Mouse (Mus musculus): Measurements from ENCODE around the gene Gpatch8. TPM values are rescaled to one million over a fixed set of nuclear protein-coding genes. Genes with fewer than 3 reads are reported as not detected.

Gene Gpatch8
- polyA plus RNA-seq, 1 experiment = 16.7 TPM

DNA sequence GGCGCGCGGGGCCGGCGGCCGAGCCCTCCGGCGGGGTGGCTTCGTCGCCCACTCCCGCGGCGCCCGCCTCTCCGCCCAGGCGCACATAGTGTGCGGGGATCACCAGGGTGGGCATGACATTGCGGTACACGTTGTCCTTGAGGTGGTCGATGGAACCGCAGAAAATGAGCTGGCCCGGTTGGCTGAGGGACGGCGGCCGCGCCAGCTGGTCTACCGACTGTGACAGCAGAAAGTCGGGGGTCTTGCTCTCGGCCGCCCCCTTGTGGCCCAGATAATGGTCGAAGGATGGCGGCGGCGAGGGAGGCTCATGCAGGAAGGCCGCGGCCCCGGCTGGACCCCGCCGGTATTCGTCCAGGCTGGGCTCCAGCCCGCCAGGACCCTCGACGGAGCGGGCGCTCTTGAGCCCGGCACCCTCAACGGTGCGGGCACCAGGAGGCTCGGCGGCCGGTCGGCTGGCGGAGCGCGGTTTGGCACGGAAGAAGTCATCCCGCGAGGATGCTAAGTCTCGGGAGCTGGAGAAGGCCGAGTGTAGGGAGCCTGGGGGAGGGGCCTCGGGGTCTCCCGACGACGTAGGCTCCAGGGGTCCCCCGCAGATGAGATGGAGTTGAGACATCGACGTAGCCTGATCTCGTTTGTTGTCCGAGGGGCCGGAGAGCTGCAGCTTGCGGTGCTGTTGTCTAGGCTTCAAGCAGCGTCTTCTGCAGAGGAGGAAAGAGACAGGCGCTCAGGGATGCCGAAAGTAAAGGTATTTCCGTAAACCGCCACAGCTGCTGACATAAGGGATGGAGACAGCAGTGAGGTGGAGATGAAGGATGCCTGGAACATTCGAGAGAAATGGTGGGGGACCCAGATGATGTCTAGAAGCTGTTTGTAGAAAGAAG is 117.7 kb downstream of the Gpatch8 start:
- TF ChIP-seq CTCF (IDR thresholded peaks at IDR 0.05; ENCODE audit: control insufficient read depth, insufficient read depth, insufficient replicate concordance, low read depth, low read length) = peak; percentile 81
- no peak for TF ChIP-seq POLR2A (IDR thresholded peaks at IDR 0.05; ENCODE audit: control insufficient read depth, low read depth, low read length)
- Histone ChIP-seq H3K27ac (ENCODE audit: control insufficient read depth, insufficient read depth, low read depth, low read length) (no peak overlapping the region), H3K4me3 (ENCODE audit: control insufficient read depth, low read depth, low read length) (peak overlapping the region; percentile 85), H3K27me3 (ENCODE audit: control insufficient read depth, insufficient read depth, low read length) (no peaks in the 10 kb centered on the region), H3K36me3 (ENCODE audit: control insufficient read depth, insufficient read depth, low read length) (no peaks in the 10 kb centered on the region), H3K4me1 (ENCODE audit: control insufficient read depth, insufficient read depth, low read length) (peaks cover 16% of the 10 kb centered on the region)

GRCm38 (mm10) chr11:102437120-102438061 is 118.8 kb downstream of the Gpatch8 start:
- Histone ChIP-seq H3K27ac (ENCODE audit: control insufficient read depth, insufficient read depth, low read depth, low read length) (no peak overlapping the region), H3K36me3 (ENCODE audit: control insufficient read depth, insufficient read depth, low read length) (no peaks in the 10 kb centered on the region), H3K27me3 (ENCODE audit: control insufficient read depth, insufficient read depth, low read length) (no peaks in the 10 kb centered on the region), H3K4me1 (ENCODE audit: control insufficient read depth, insufficient read depth, low read length) (peaks cover 16% of the 10 kb centered on the region), H3K4me3 (ENCODE audit: control insufficient read depth, low read depth, low read length) (peak overlapping the region; percentile 85)
- TF ChIP-seq CTCF (IDR thresholded peaks at IDR 0.05; ENCODE audit: control insufficient read depth, insufficient read depth, insufficient replicate concordance, low read depth, low read length) (no peak), POLR2A (IDR thresholded peaks at IDR 0.05; ENCODE audit: control insufficient read depth, low read depth, low read length) (no peak)

DNA sequence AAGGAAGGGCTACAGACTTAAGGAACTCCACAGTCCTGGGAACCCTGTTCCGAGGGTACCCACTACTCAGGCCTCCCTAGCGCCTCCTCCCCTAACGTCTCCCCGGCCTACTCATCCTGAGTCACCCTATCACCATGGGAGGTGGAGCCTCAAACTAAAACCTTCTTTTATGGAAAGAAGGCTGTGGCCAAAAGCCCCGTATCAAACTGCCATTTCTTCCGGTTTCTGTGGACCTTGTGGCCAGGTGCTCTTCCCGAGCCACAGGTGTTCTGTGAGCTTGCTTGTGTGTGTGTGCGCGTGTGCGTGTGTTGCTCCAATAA is 119.8 kb downstream of the Gpatch8 start:
- no peaks in the 10 kb centered on the region for H3K36me3 ChIP-seq (ENCODE audit: control insufficient read depth, insufficient read depth, low read length)
- TF ChIP-seq CTCF (IDR thresholded peaks at IDR 0.05; ENCODE audit: control insufficient read depth, insufficient read depth, insufficient replicate concordance, low read depth, low read length) (no peak), POLR2A (IDR thresholded peaks at IDR 0.05; ENCODE audit: control insufficient read depth, low read depth, low read length) (no peak)
- H3K4me1 ChIP-seq (ENCODE audit: control insufficient read depth, insufficient read depth, low read length) = peaks cover 16% of the 10 kb centered on the region
- H3K4me3 ChIP-seq (ENCODE audit: control insufficient read depth, low read depth, low read length) = no peak overlapping the region
- H3K27ac ChIP-seq (ENCODE audit: control insufficient read depth, insufficient read depth, low read depth, low read length) = no peak overlapping the region
- H3K27me3 ChIP-seq (ENCODE audit: control insufficient read depth, insufficient read depth, low read length) = no peaks in the 10 kb centered on the region

DNA sequence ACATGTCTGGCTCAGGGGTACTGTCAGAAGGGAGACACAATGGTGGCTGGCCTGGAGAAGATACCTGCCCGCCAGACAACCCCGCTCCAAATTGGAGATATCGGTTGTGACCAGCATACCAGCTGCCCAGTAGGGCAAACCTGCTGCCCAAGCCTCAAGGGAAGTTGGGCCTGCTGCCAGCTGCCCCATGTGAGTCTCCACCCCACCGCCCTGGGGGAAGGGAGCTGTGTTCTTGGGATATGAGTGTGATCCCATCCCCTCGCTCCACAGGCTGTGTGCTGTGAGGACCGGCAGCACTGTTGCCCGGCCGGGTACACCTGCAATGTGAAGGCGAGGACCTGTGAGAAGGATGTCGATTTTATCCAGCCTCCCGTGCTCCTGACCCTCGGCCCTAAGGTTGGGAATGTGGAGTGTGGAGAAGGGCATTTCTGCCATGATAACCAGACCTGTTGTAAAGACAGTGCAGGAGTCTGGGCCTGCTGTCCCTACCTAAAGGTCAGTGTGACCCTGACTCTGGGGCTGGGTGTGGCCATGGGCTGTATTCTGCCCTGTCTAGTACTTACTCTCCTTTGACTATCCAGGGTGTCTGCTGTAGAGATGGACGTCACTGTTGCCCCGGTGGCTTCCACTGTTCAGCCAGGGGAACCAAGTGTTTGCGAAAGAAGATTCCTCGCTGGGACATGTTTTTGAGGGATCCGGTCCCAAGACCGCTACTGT is 120.3 kb downstream of the Gpatch8 start:
- H3K27ac ChIP-seq (ENCODE audit: control insufficient read depth, insufficient read depth, low read depth, low read length) = no peak overlapping the region
- TF ChIP-seq POLR2A (IDR thresholded peaks at IDR 0.05; ENCODE audit: control insufficient read depth, low read depth, low read length) (no peak), CTCF (IDR thresholded peaks at IDR 0.05; ENCODE audit: control insufficient read depth, insufficient read depth, insufficient replicate concordance, low read depth, low read length) (no peak)
- H3K27me3 ChIP-seq (ENCODE audit: control insufficient read depth, insufficient read depth, low read length) = no peaks in the 10 kb centered on the region
- H3K4me1 ChIP-seq (ENCODE audit: control insufficient read depth, insufficient read depth, low read length) = peaks cover 16% of the 10 kb centered on the region
- H3K4me3 ChIP-seq (ENCODE audit: control insufficient read depth, low read depth, low read length) = no peak overlapping the region
- H3K36me3 ChIP-seq (ENCODE audit: control insufficient read depth, insufficient read depth, low read length) = no peaks in the 10 kb centered on the region

DNA sequence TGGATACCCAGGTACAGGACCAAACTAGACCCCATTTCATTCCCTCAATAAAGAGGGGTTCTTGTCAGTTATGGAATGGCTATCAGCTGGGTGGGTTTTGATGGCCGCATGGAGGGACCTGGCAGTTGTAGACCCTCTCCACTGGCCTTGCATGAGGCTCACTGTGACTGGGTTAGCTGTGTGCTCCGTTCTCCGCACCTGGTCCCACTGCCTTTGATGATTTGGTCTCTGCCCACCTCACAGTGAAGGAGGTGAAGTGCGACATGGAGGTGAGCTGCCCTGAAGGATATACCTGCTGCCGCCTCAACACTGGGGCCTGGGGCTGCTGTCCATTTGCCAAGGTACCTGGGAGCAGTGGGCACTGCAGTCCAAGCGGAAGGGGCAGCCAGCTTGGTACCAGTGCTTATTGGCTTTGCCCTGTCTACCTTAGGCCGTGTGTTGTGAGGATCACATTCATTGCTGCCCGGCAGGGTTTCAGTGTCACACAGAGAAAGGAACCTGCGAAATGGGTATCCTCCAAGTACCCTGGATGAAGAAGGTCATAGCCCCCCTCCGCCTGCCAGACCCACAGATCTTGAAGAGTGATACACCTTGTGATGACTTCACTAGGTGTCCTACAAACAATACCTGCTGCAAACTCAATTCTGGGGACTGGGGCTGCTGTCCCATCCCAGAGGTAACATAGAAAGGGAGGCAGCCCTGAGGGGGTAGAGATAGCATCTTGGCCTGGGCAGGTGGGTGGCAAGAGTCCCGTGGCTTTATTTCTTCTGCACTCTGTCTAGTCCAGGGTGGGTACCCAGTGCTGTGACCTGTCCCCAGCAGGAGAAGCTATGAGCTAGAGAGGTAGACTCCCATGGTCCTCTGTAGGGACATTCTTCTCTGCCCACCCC is 121.1 kb downstream of the Gpatch8 start:
- Histone ChIP-seq H3K4me3 (ENCODE audit: control insufficient read depth, low read depth, low read length) (no peak overlapping the region), H3K36me3 (ENCODE audit: control insufficient read depth, insufficient read depth, low read length) (no peaks in the 10 kb centered on the region), H3K4me1 (ENCODE audit: control insufficient read depth, insufficient read depth, low read length) (peaks cover 20% of the 10 kb centered on the region)

DNA sequence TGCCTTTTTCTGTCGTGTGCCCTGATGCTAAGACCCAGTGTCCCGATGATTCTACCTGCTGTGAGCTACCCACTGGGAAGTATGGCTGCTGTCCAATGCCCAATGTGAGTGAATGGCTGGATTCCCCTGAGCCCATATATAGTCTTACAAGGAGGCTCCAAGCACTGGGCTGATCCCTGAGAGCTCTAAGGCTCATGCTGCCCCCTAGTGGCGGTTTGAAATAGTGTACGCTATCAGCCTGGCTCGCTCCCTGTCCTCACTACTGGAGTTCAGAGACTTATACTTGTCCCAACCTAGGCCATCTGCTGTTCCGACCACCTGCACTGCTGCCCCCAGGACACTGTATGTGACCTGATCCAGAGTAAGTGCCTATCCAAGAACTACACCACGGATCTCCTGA is 121.8 kb downstream of the Gpatch8 start:
- Histone ChIP-seq H3K36me3 (ENCODE audit: control insufficient read depth, insufficient read depth, low read length) (no peaks in the 10 kb centered on the region), H3K27ac (ENCODE audit: control insufficient read depth, insufficient read depth, low read depth, low read length) (no peak overlapping the region), H3K4me1 (ENCODE audit: control insufficient read depth, insufficient read depth, low read length) (peaks cover 22% of the 10 kb centered on the region), H3K4me3 (ENCODE audit: control insufficient read depth, low read depth, low read length) (no peak overlapping the region), H3K27me3 (ENCODE audit: control insufficient read depth, insufficient read depth, low read length) (no peaks in the 10 kb centered on the region)
- TF ChIP-seq POLR2A (IDR thresholded peaks at IDR 0.05; ENCODE audit: control insufficient read depth, low read depth, low read length) = 0 out of 2 replicates have a peak, but pooled peaks have one; percentile 19
- TF ChIP-seq CTCF (IDR thresholded peaks at IDR 0.05; ENCODE audit: control insufficient read depth, insufficient read depth, insufficient replicate concordance, low read depth, low read length) = peak; percentile 93

More for the DNA sequence above, 121.1 kb downstream of the Gpatch8 start:
- Histone ChIP-seq H3K27me3 (ENCODE audit: control insufficient read depth, insufficient read depth, low read length) (no peaks in the 10 kb centered on the region), H3K27ac (ENCODE audit: control insufficient read depth, insufficient read depth, low read depth, low read length) (no peak overlapping the region)
- TF ChIP-seq POLR2A (IDR thresholded peaks at IDR 0.05; ENCODE audit: control insufficient read depth, low read depth, low read length) (no peak), CTCF (IDR thresholded peaks at IDR 0.05; ENCODE audit: control insufficient read depth, insufficient read depth, insufficient replicate concordance, low read depth, low read length) (no peak)

Data from testis, adult 2 months (tissue).